8 mouse cellular contexts compared by ENCODE assay signal in the genomic region with DNA sequence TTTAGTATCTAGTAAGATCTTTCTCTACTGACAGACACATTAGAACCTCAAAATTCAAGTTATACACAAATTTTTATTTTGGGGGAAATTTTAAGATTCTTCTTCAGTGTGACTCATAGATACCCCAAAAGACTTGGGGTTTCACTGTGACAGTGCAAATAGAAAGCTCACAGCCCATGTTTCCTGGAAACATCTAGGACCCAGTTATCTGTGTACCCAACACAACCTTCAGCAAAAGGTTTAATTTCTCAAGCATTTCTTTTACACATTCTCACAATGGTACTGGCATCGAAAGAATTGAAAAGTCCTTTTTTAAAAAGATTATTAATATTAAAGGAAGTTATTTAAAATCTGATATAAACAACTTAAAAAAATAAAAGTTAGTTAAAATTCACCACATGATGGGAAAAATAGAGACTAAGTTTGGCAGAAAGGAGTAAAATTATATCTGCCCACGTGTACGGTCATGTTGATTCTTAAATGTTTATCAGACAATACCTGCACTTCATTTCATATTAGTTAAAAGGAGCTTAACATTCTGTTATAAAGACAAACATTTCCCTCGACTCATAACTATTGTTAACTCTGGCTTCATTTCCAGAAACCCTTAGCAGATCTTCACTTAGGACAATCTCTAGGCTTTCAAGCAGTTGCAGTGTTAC. TPM values are rescaled to one million over a fixed set of nuclear protein-coding genes. Genes with fewer than 3 reads are reported as not detected.
DNase-seq lines count a peak whose midpoint lies in the region; ATAC-seq and TF ChIP-seq lines count a peak whose summit lies in the region.

No protein-coding gene starts in this region.

- H3K27ac ChIP-seq in kidney, embryonic 16.5 days (ENCODE audit: low read length): peak overlapping the region; percentile 89; the same call in 1 of the 2 replicates
- no peak overlapping the region for H3K27ac ChIP-seq in bone marrow macrophage, adult 2 months (ENCODE audit: insufficient read depth, low read depth, low read length)
- H3K27ac ChIP-seq in hindbrain, embryonic 13.5 days: no peak overlapping the region
- H3K27ac ChIP-seq in midbrain, embryonic 13.5 days: no peak overlapping the region

- no peak for DNase-seq in kidney, adult 8-10 months
- no peak for DNase-seq in right cerebral cortex, adult 18-20 months
- no peak for DNase-seq in ovary, postnatal 36 days (ENCODE audit: low spot score)
- no peak for DNase-seq in spleen, adult 18-20 months

- no peaks in the 10 kb centered on the region for H3K27me3 ChIP-seq in kidney, embryonic 16.5 days (ENCODE audit: insufficient read depth, low read length)
- H3K27me3 ChIP-seq in hindbrain, embryonic 13.5 days: no peaks in the 10 kb centered on the region
- H3K27me3 ChIP-seq in midbrain, embryonic 13.5 days: no peaks in the 10 kb centered on the region

- peaks cover 8% of the 10 kb centered on the region for H3K4me1 ChIP-seq in kidney, embryonic 16.5 days (ENCODE audit: insufficient read depth, low read length)
- H3K4me1 ChIP-seq in bone marrow macrophage, adult 2 months (ENCODE audit: control insufficient read depth, insufficient read depth, low read length): peaks cover 2% of the 10 kb centered on the region
- peaks cover 21% of the 10 kb centered on the region for H3K4me1 ChIP-seq in hindbrain, embryonic 13.5 days (replicated peaks)
- peaks cover 36% of the 10 kb centered on the region for H3K4me1 ChIP-seq in midbrain, embryonic 13.5 days (replicated peaks)

- H3K4me3 ChIP-seq in kidney, embryonic 16.5 days (ENCODE audit: low read length): peak overlapping the region; percentile 64
- H3K4me3 ChIP-seq in bone marrow macrophage, adult 2 months (ENCODE audit: insufficient read depth, low read length): peak overlapping the region; percentile 98
- H3K4me3 ChIP-seq in hindbrain, embryonic 13.5 days: peak overlapping the region; percentile 73
- H3K4me3 ChIP-seq in midbrain, embryonic 13.5 days (replicated peaks): peak overlapping the region; percentile 68

- TF ChIP-seq POLR2A in bone marrow macrophage, adult 2 months (IDR thresholded peaks at IDR 0.05; ENCODE audit: borderline replicate concordance, low read depth, low read length): no peak

- H3K9ac ChIP-seq in kidney, embryonic 16.5 days (replicated peaks; ENCODE audit: low read length): peak overlapping the region; percentile 86
- peak overlapping the region; percentile 78 for H3K9ac ChIP-seq in hindbrain, embryonic 13.5 days
- peak overlapping the region; percentile 73 for H3K9ac ChIP-seq in midbrain, embryonic 13.5 days (replicated peaks)

- WGBS in kidney, embryonic 16.5 days: 32% methylated on average over 4 of the region's 4 CpGs
- 35% methylated on average over 4 of the region's 4 CpGs for WGBS in hindbrain, embryonic 13.5 days
- 30% methylated on average over 4 of the region's 4 CpGs for WGBS in midbrain, embryonic 13.5 days

- ATAC-seq in kidney, embryonic 16.5 days (ENCODE audit: low FRiP score, low TSS enrichment): no peak
- ATAC-seq in hindbrain, embryonic 13.5 days (ENCODE audit: low FRiP score): no peak
- ATAC-seq in midbrain, embryonic 13.5 days: no peak

- no peaks in the 10 kb centered on the region for H3K36me3 ChIP-seq in kidney, embryonic 16.5 days (ENCODE audit: insufficient read depth, low read length)
- H3K36me3 ChIP-seq in hindbrain, embryonic 13.5 days: no peaks in the 10 kb centered on the region
- 0 out of 2 replicates have a peak, but pooled peaks cover 6% of the 10 kb centered on the region for H3K36me3 ChIP-seq in midbrain, embryonic 13.5 days

- TF ChIP-seq CTCF in bone marrow macrophage, adult 2 months (IDR thresholded peaks at IDR 0.05; ENCODE audit: low read depth, low read length): no peak

- peak overlapping the region; percentile 58 for H3K4me2 ChIP-seq in kidney, embryonic 16.5 days (replicated peaks; ENCODE audit: low read depth, low read length)
- peak overlapping the region; percentile 64 for H3K4me2 ChIP-seq in hindbrain, embryonic 13.5 days
- H3K4me2 ChIP-seq in midbrain, embryonic 13.5 days (replicated peaks): peak overlapping the region; percentile 62

- H3K9me3 ChIP-seq in kidney, embryonic 16.5 days (ENCODE audit: low read length): 0 out of 2 replicates have a peak, but pooled peaks cover under 1% of the 10 kb centered on the region
- no peaks in the 10 kb centered on the region for H3K9me3 ChIP-seq in hindbrain, embryonic 13.5 days
- no peaks in the 10 kb centered on the region for H3K9me3 ChIP-seq in midbrain, embryonic 13.5 days

RNA-seq across cellular contexts. Expression of a gene that starts 1.2 kb away (rescaled TPM):
- 11.9 and 14.2 TPM in 2 replicates for polyA plus RNA-seq in kidney, embryonic 16.5 days (2015; fragmentation: Nextera tagmentation; extraction: Ambion mirVana)
- 0.77 and 1.7 TPM in 2 replicates for polyA plus RNA-seq in bone marrow macrophage, adult 2 months (2012; ENCODE audit: insufficient read depth, insufficient read length, missing spikeins)
- polyA plus RNA-seq in hindbrain, embryonic 13.5 days (2015; fragmentation: Nextera tagmentation; extraction: Ambion mirVana): 8.0 and 9.6 TPM in 2 replicates
- polyA plus RNA-seq in midbrain, embryonic 13.5 days (2015; fragmentation: Nextera tagmentation; extraction: Ambion mirVana): 10.2 and 10.6 TPM in 2 replicates
